Mouse (Mus musculus) MEL (cell line): ENCODE data around the gene Zp3.

Experiments used
- CTCF ChIP-seq, 3 experiments: IDR thresholded peaks in 2 of 3; conservative IDR thresholded peaks in 1 of 3; 2 replicates each; pipeline ENCODE4 v1.5.1; 2011 to 2012; ENCODE audit warnings: low read length in 3 of 3, low read depth in 2 of 3, mild to moderate bottlenecking in 2 of 3, improper control_type of control experiment in 1 of 3, inconsistent platforms in 1 of 3, mixed read lengths in 1 of 3, moderate library complexity in 1 of 3; ENCODE audit not compliant: control insufficient read depth in 1 of 3, insufficient read depth in 1 of 3, poor library complexity in 1 of 3, severe bottlenecking in 1 of 3
- E2F4 ChIP-seq: IDR thresholded peaks from 2 replicates; pipeline ENCODE4 v1.6.1; 2011; ENCODE audit warnings: low read depth, low read length, improper control_type of control experiment, borderline replicate concordance
- ELF1 ChIP-seq: IDR thresholded peaks from 2 replicates; pipeline ENCODE4 v1.6.1; 2014; ENCODE audit warnings: low read depth, mild to moderate bottlenecking, inconsistent platforms, low read length, improper control_type of control experiment, moderate library complexity
- EP300 ChIP-seq, 2 experiments: IDR thresholded peaks; 2 replicates each; pipeline ENCODE4 v1.6.1; 2011; ENCODE audit warnings: improper control_type of control experiment in 2 of 2, low read length in 2 of 2, low read depth in 1 of 2, mild to moderate bottlenecking in 1 of 2
- GABPA ChIP-seq: IDR thresholded peaks from 2 replicates; pipeline ENCODE4 v1.6.1; 2012; ENCODE audit warnings: low read depth, mild to moderate bottlenecking, inconsistent platforms, low read length, improper control_type of control experiment, moderate library complexity
- KAT2A ChIP-seq: conservative IDR thresholded peaks from 2 replicates; pipeline ENCODE4 v1.6.1; 2012; ENCODE audit warnings: low read depth, low read length, improper control_type of control experiment, inconsistent platforms
- MAZ ChIP-seq: IDR thresholded peaks from 2 replicates; pipeline ENCODE4 v1.6.1; 2012; ENCODE audit warnings: low read depth, mild to moderate bottlenecking, inconsistent platforms, low read length, improper control_type of control experiment
- NRF1 ChIP-seq: IDR thresholded peaks from 2 replicates; pipeline ENCODE4 v1.6.1; 2014; ENCODE audit warnings: low read depth, mild to moderate bottlenecking, inconsistent platforms, low read length, improper control_type of control experiment, moderate library complexity; ENCODE audit not compliant: poor library complexity, insufficient read depth, severe bottlenecking
- POLR2A ChIP-seq, 2 experiments: IDR thresholded peaks; 2 replicates each; pipeline ENCODE4 v1.6.1; 2011 to 2012; ENCODE audit warnings: low read length in 2 of 2, mild to moderate bottlenecking in 2 of 2, control low read depth in 1 of 2, improper control_type of control experiment in 1 of 2, low read depth in 1 of 2, moderate library complexity in 1 of 2; ENCODE audit not compliant: control insufficient read depth in 1 of 2, insufficient read depth in 1 of 2, poor library complexity in 1 of 2
- SMC3 ChIP-seq: IDR thresholded peaks from 2 replicates; pipeline ENCODE4 v1.6.1; 2011; ENCODE audit warnings: low read depth, low read length, improper control_type of control experiment
- TAL1 ChIP-seq: IDR thresholded peaks from 2 replicates; pipeline ENCODE4 v1.6.1; 2012; ENCODE audit warnings: mild to moderate bottlenecking, inconsistent platforms, low read length, moderate library complexity, mixed read lengths

DNA sequence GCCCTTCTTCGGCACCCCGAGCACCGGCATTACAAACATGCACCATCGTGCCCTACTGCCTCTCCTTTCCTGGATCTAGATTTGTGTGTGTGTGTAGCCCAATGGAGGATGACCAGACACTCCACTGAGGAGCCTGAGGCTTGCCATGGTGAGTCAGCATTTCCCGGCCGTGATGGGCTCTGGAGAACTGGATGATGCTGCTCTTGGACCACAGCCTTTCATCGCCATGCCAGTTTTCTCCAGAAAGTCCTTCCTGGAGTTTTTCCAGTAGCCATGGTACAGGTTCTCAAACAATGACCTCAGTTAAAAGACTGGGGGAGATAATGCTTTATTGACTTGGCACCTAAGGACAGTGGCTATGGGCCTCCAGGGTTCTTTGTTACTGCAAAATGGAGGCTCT, 20.0 kb upstream of the Zp3 start:
- no peak for TF ChIP-seq NRF1
- TF ChIP-seq CTCF (IDR thresholded peaks at IDR 0.05 in 2 of 3, conservative IDR thresholded peaks at IDR 0.05 in 1 of 3; ENCODE audit: control insufficient read depth in 1 of 3, insufficient read depth in 1 of 3, low read depth in 2 of 3, low read length in 3 of 3, poor library complexity in 1 of 3, severe bottlenecking in 1 of 3): no peak
- TF ChIP-seq KAT2A: no peak
- TF ChIP-seq MAZ: no peak
- TF ChIP-seq EP300 (IDR thresholded peaks at IDR 0.05; ENCODE audit: low read depth in 1 of 2, low read length in 2 of 2): no peak
- TF ChIP-seq SMC3: no peak
- TF ChIP-seq POLR2A (IDR thresholded peaks at IDR 0.05; ENCODE audit: control insufficient read depth in 1 of 2, insufficient read depth in 1 of 2, low read depth in 1 of 2, low read length in 2 of 2, poor library complexity in 1 of 2): no peak
- no peak for TF ChIP-seq ELF1
- no peak for TF ChIP-seq TAL1
- TF ChIP-seq GABPA: no peak
- no peak for TF ChIP-seq E2F4
